Mouse (Mus musculus) CH12.LX (cell line): ENCODE results near the gene Scd2. TPM values are rescaled to one million over a fixed set of nuclear protein-coding genes. Genes with fewer than 3 reads are reported as not detected.

Source experiments
- DNase-seq: peaks from one replicate; pipeline ENCODE4 v3.0.0-alpha.2; 2013; ENCODE audit errors: extremely low read depth
- H3K27ac ChIP-seq: 2 replicates; pipeline ENCODE4 v1.5.1; 2012; ENCODE audit warnings: low read depth, mild to moderate bottlenecking, control low read depth, moderate library complexity; ENCODE audit not compliant: insufficient read depth
- H3K27me3 ChIP-seq: replicated peaks from 2 replicates; pipeline ENCODE3; 2012; ENCODE audit warnings: inconsistent platforms
- H3K36me3 ChIP-seq, 2 experiments: replicated peaks in 1 of 2; 2 replicates each; pipeline versions ENCODE3 to v1.6.1; 2012; ENCODE audit warnings: inconsistent platforms in 1 of 2, low read length in 1 of 2, mild to moderate bottlenecking in 1 of 2, mixed read lengths in 1 of 2, moderate library complexity in 1 of 2; ENCODE audit not compliant: control insufficient read depth in 1 of 2, insufficient read depth in 1 of 2
- H3K4me1 ChIP-seq, 2 experiments: 2 replicates each; pipeline ENCODE4 v1.6.1; 2012; ENCODE audit warnings: inconsistent platforms in 1 of 2, moderate library complexity in 1 of 2; ENCODE audit not compliant: insufficient read depth in 2 of 2, control insufficient read depth in 1 of 2
- H3K4me2 ChIP-seq: 2 replicates; pipeline ENCODE4 v1.6.1; 2012; ENCODE audit warnings: low read depth, mild to moderate bottlenecking, control low read depth; ENCODE audit not compliant: poor library complexity, insufficient read depth, severe bottlenecking
- H3K4me3 ChIP-seq, 3 experiments: fragments of 150-350 bp in 1 of 3; sonication (generic) in 1 of 3; replicated peaks in 1 of 3; 2 replicates each; pipeline versions ENCODE3 to v1.5.1; 2011 to 2012; ENCODE audit warnings: low read depth in 2 of 3, low read length in 2 of 3, mild to moderate bottlenecking in 2 of 3, moderate library complexity in 2 of 3, control low read depth in 1 of 3, improper control_type of control experiment in 1 of 3, inconsistent platforms in 1 of 3, mixed read lengths in 1 of 3; ENCODE audit not compliant: poor library complexity in 1 of 3
- H3K79me2 ChIP-seq: replicated peaks from 2 replicates; pipeline ENCODE4 v1.6.1; 2012; ENCODE audit warnings: mild to moderate bottlenecking, moderate library complexity; ENCODE audit not compliant: control insufficient read depth, poor library complexity, insufficient read depth, severe bottlenecking; ENCODE audit errors: extremely low read depth
- H3K9ac ChIP-seq: 2 replicates; pipeline ENCODE4 v1.6.1; 2012; ENCODE audit warnings: low read depth, mild to moderate bottlenecking, control low read depth, moderate library complexity; ENCODE audit not compliant: insufficient read depth
- H3K9me3 ChIP-seq: replicated peaks from 2 replicates; pipeline ENCODE3; 2012; ENCODE audit warnings: low read length, inconsistent platforms, mixed read lengths
- BHLHE40 ChIP-seq: IDR thresholded peaks from 2 replicates; pipeline ENCODE4 v1.6.1; 2011; ENCODE audit warnings: mild to moderate bottlenecking, low read depth, low read length, improper control_type of control experiment
- CHD1 ChIP-seq: IDR thresholded peaks from 2 replicates; pipeline ENCODE4 v1.6.1; 2012; ENCODE audit warnings: low read depth, low read length, improper control_type of control experiment, inconsistent platforms
- ELF1 ChIP-seq: IDR thresholded peaks from 2 replicates; pipeline ENCODE4 v1.6.1; 2014; ENCODE audit warnings: low read depth, mild to moderate bottlenecking, inconsistent platforms, low read length, improper control_type of control experiment
- EP300 ChIP-seq: IDR thresholded peaks from 2 replicates; pipeline ENCODE4 v1.6.1; 2011; ENCODE audit warnings: low read length, improper control_type of control experiment
- ETS1 ChIP-seq: conservative IDR thresholded peaks from 2 replicates; pipeline ENCODE4 v1.6.1; 2012; ENCODE audit warnings: low read depth, mild to moderate bottlenecking, inconsistent platforms, low read length, improper control_type of control experiment, moderate library complexity
- HCFC1 ChIP-seq: IDR thresholded peaks from 2 replicates; pipeline ENCODE4 v1.6.1; 2012; ENCODE audit warnings: low read depth, mild to moderate bottlenecking, inconsistent platforms, low read length, improper control_type of control experiment
- JUND ChIP-seq: conservative IDR thresholded peaks from 2 replicates; pipeline ENCODE4 v1.6.1; 2011; ENCODE audit warnings: low read depth, low read length, improper control_type of control experiment
- KAT2A ChIP-seq: IDR thresholded peaks from 2 replicates; pipeline ENCODE4 v1.6.1; 2012; ENCODE audit warnings: low read length, improper control_type of control experiment, inconsistent platforms; ENCODE audit not compliant: insufficient replicate concordance
- MAFK ChIP-seq: IDR thresholded peaks from 2 replicates; pipeline ENCODE4 v1.6.1; 2011; ENCODE audit warnings: low read length, improper control_type of control experiment; ENCODE audit not compliant: insufficient replicate concordance
- MAX ChIP-seq: IDR thresholded peaks from 2 replicates; pipeline ENCODE4 v1.6.1; 2011; ENCODE audit warnings: low read length, improper control_type of control experiment
- MAZ ChIP-seq: IDR thresholded peaks from 2 replicates; pipeline ENCODE4 v1.6.1; 2012; ENCODE audit warnings: low read depth, mild to moderate bottlenecking, inconsistent platforms, low read length, improper control_type of control experiment, moderate library complexity
- MXI1 ChIP-seq: IDR thresholded peaks from 2 replicates; pipeline ENCODE4 v1.6.1; 2011; ENCODE audit warnings: mild to moderate bottlenecking, low read depth, low read length, improper control_type of control experiment
- MYC ChIP-seq: IDR thresholded peaks from 2 replicates; pipeline ENCODE4 v1.6.1; 2011; ENCODE audit warnings: low read depth, mild to moderate bottlenecking, improper control_type of control experiment, low read length
- NELFE ChIP-seq: IDR thresholded peaks from 2 replicates; pipeline ENCODE4 v1.6.1; 2011; ENCODE audit warnings: low read depth, low read length, improper control_type of control experiment
- NRF1 ChIP-seq: IDR thresholded peaks from 2 replicates; pipeline ENCODE4 v1.6.1; 2014; ENCODE audit warnings: low read depth, mild to moderate bottlenecking, inconsistent platforms, low read length, improper control_type of control experiment, moderate library complexity
- PAX5 ChIP-seq: IDR thresholded peaks from 2 replicates; pipeline ENCODE4 v1.6.1; 2012; ENCODE audit warnings: low read length, inconsistent platforms, mixed read lengths
- RAD21 ChIP-seq: IDR thresholded peaks from 2 replicates; pipeline ENCODE4 v1.6.1; 2011; ENCODE audit warnings: low read depth, mild to moderate bottlenecking, low read length, improper control_type of control experiment, moderate library complexity
- RCOR1 ChIP-seq: conservative IDR thresholded peaks from 2 replicates; pipeline ENCODE4 v1.6.1; 2012; ENCODE audit warnings: low read depth, mild to moderate bottlenecking, inconsistent platforms, low read length, improper control_type of control experiment
- SIN3A ChIP-seq: IDR thresholded peaks from 2 replicates; pipeline ENCODE4 v1.6.1; 2012; ENCODE audit warnings: low read length, improper control_type of control experiment, inconsistent platforms
- SMC3 ChIP-seq: IDR thresholded peaks from 2 replicates; pipeline ENCODE4 v1.6.1; 2011; ENCODE audit warnings: low read depth, low read length, improper control_type of control experiment
- USF1 ChIP-seq: IDR thresholded peaks from 2 replicates; pipeline ENCODE4 v1.6.1; 2014; ENCODE audit warnings: low read depth, mild to moderate bottlenecking, inconsistent platforms, low read length, improper control_type of control experiment
- USF2 ChIP-seq: conservative IDR thresholded peaks from 2 replicates; pipeline ENCODE4 v1.6.1; 2011; ENCODE audit warnings: low read depth, low read length, improper control_type of control experiment
- ZC3H11A ChIP-seq: IDR thresholded peaks from 2 replicates; pipeline ENCODE4 v1.6.1; 2012; ENCODE audit warnings: low read depth, mild to moderate bottlenecking, inconsistent platforms, low read length, improper control_type of control experiment
- ZKSCAN1 ChIP-seq: IDR thresholded peaks from 2 replicates; pipeline ENCODE4 v1.6.1; 2012; ENCODE audit warnings: low read depth, inconsistent platforms, low read length, improper control_type of control experiment, borderline replicate concordance
- ZMIZ1 ChIP-seq: IDR thresholded peaks from 2 replicates; pipeline ENCODE4 v1.6.1; 2012; ENCODE audit warnings: low read depth, mild to moderate bottlenecking, inconsistent platforms, low read length, improper control_type of control experiment
- ZNF384 ChIP-seq: IDR thresholded peaks from 2 replicates; pipeline ENCODE4 v1.6.1; 2012; ENCODE audit warnings: low read depth, low read length, improper control_type of control experiment, inconsistent platforms
- dilution Hi-C: fragments of 300-500 bp; cut with MboI; formaldehyde crosslinking; loops from 2 replicates; pipeline ENCODE4 v1.14.3; 2020; ENCODE audit warnings: low sequenced_read_pairs; ENCODE audit not compliant: extremely low pct_unique_long_range_greater_than_20kb, extremely low pct_ligation_motif_present
- in situ Hi-C: fragments of 300-500 bp; cut with MboI; formaldehyde crosslinking; loops from 3 replicates; pipeline ENCODE4 v1.14.3; 2019; ENCODE audit warnings: low sequenced_read_pairs, low pct_ligation_motif_present, low pct_unique_long_range_greater_than_20kb, mixed read lengths
- polyA plus RNA-seq: library from polyadenylated mRNA; unstranded; fragments of >175 nt; gene quantifications from 2 replicates; pipeline ENCODE4 v1.2.1, GENCODE M21; 2012; ENCODE audit warnings: low read depth; ENCODE audit not compliant: insufficient read length
- total RNA-seq, 2 experiments: library from RNA; depleted of rRNA; stranded (reverse); fragments of 300-350 nt in 1 of 2; fragments of >200 nt in 1 of 2; gene quantifications; 2 replicates each; pipeline ENCODE4 v1.2.3; 2012 to 2014

Scd2 gene
- total and polyA plus RNA-seq, 3 experiments, result 205 to 408 (median 212) TPM

DNA sequence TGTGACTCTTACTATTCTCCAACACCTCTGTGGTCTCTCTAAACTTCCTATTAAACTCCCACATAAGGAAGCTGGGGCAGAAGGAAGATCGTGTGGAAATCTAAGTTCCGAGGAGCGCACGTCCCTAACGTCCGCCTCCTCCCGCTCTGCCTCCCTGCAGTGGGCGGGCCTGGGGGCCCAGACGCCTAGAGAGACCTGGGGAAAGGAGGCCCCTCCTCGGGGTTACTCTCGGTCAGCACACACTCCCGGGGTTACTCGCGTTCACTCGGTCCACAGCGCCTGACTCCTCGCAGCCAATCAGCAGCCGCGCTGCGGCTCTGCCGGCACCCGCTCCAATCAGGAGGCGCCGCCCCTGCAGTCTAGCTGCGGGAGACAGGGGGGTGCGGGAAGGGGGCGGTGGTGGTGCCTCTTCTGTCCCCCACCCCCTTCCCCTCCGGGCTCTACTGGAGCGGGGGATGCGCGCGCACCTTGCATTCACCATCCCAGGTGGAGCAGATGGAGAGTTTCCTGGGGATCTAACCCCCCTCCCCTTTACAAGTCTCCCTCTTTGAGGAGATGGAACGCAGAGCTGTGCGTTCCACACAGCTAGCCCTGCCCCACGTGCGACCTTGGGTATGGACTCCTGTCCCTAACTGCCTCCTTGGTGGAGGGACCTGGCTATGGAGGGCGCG is 9.3 kb upstream of the Scd2 start (continued):
- no peak for TF ChIP-seq PAX5
- TF ChIP-seq CHD1, result no peak
- peak; percentile 79 for TF ChIP-seq NRF1
- no peak; the same call in 1 of the 2 replicates for TF ChIP-seq BHLHE40
- no peak; the same call in 1 of the 2 replicates for TF ChIP-seq RAD21
- TF ChIP-seq MAZ, result peak; percentile 54; the same call in 1 of the 2 replicates
- TF ChIP-seq JUND, result no peak
- TF ChIP-seq MAFK, result no peak
- no peak for TF ChIP-seq EP300
- TF ChIP-seq ZKSCAN1, result no peak
- TF ChIP-seq NELFE, result no peak; the same call in 1 of the 2 replicates
- TF ChIP-seq MAX, result peak; percentile 43; the same call in 1 of the 2 replicates
- TF ChIP-seq ZMIZ1, result no peak
- TF ChIP-seq ZC3H11A, result no peak
- peak; percentile 48 for TF ChIP-seq ETS1
- TF ChIP-seq USF1, result peak; percentile 79
- TF ChIP-seq RCOR1, result no peak
- TF ChIP-seq MXI1, result peak; percentile 50; the same call in 1 of the 2 replicates
- no peak for TF ChIP-seq ZNF384
- no peak for TF ChIP-seq KAT2A
- TF ChIP-seq MYC, result 0 out of 2 replicates have a peak, but pooled peaks have one; percentile 13
- TF ChIP-seq ELF1, result 0 out of 2 replicates have a peak, but pooled peaks have one; percentile 24
- TF ChIP-seq HCFC1, result no peak; the same call in none of the 2 replicates
- TF ChIP-seq USF2, result peak; percentile 52

DNA sequence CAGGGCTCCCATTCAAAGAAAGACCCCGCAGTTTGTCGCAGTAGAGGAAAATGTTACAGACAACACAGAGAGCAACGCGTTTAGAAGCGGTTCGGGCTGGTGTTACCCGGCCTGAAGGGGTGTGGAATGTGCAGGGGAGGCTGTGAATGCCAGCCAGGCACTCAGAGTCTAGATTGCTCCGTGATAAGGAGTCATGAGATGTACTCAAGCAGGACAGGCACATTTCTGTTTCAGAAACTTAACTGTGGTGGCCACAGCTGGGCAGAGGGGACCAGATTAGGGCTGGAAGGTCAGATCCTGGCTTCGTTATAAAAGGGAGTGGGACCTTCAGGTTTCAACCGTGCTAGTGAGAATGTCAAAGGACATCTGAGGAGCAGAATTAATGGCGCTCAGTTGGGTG is 8.8 kb upstream of the Scd2 start:
- peak overlapping the region; percentile 79 for H3K9ac ChIP-seq
- H3K79me2 ChIP-seq, result no peaks in the 10 kb centered on the region
- H3K36me3 ChIP-seq, result peaks cover 0 to 2% of the 10 kb centered on the region in 2 experiments
- H3K4me3 ChIP-seq, result peak overlapping the region; percentile 52 to 65 (median 56)
- no peaks in the 10 kb centered on the region for H3K27me3 ChIP-seq
- DNase-seq, result no peak
- dilution Hi-C loops, result no loop called here
- H3K27ac ChIP-seq, result peak overlapping the region; percentile 83
- no peaks in the 10 kb centered on the region for H3K9me3 ChIP-seq
- peak overlapping the region; percentile 66 for H3K4me2 ChIP-seq
- H3K4me1 ChIP-seq, result peaks cover 15 to 49% of the 10 kb centered on the region in 2 experiments
- in situ Hi-C loops, result no loop called here
- no peak for TF ChIP-seq ZNF384
- no peak for TF ChIP-seq SMC3
- TF ChIP-seq USF2, result no peak
- 0 out of 2 replicates have a peak, but pooled peaks have one; percentile 14 for TF ChIP-seq EP300
- TF ChIP-seq SIN3A, result peak; percentile 4; the same call in 1 of the 2 replicates
